Mouse (Mus musculus): ENCODE results near the gene Ndufa11. TPM values are rescaled to one million over a fixed set of nuclear protein-coding genes. Genes with fewer than 3 reads are reported as not detected.

The Ndufa11 gene
- polyA plus RNA-seq, 1 experiment, result 114 TPM

DNA sequence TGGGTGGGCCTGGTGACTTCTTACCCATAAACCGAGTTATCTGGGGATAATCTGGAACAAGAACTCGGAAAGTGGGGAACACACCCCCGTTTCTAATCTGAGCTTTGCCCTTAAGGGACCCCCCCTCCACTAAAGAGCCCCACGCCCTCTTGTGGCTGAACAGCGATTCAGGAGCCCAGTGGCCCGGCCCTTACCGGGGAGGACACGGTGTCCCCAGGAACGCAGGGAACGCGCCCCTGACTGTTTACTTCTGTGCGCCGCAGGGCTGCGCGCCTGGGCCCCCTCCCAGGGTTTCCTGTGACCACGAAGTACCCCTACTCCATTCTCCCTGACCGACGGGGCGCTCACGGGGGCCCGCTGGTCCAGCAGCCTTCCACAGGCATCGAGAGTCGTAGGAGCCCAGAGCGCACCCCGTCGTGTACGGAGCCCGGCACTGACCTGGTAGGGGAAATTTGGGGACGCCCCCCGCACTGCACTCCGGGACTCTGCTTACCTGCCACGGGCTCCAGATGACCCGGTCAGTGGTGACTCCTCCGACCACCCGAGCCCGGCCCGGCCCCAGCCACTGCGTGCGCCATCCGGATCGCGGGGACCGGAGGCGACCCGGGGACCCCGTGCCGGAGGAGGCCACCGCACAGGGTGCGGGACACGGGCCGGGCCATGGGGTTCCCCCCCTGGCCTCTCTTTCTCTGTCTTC lies 39.3 kb downstream of the Ndufa11 start:
- H3K4me1 ChIP-seq (ENCODE audit: control insufficient read depth, insufficient read depth, low read length), result no peaks in the 10 kb centered on the region
- H3K27ac ChIP-seq (ENCODE audit: insufficient read depth, low read length), result no peak overlapping the region
- TF ChIP-seq POLR2A (IDR thresholded peaks at IDR 0.05; ENCODE audit: low read depth, low read length) (no peak), CTCF (IDR thresholded peaks at IDR 0.05; ENCODE audit: borderline replicate concordance, insufficient read depth, low read length) (no peak)
- 0 out of 2 replicates have a peak overlapping the region, but pooled peaks have one; percentile 3 for H3K4me3 ChIP-seq (ENCODE audit: insufficient read depth, low read length)

GRCm38 (mm10) chr17:56757416-56758123 lies 40.0 kb downstream of the Ndufa11 start, which contains the start of gene Nrtn:
Gene Nrtn (minus strand): TSS chr17:56757530.
- TF ChIP-seq POLR2A (IDR thresholded peaks at IDR 0.05; ENCODE audit: low read depth, low read length) (peak; percentile 46), CTCF (IDR thresholded peaks at IDR 0.05; ENCODE audit: borderline replicate concordance, insufficient read depth, low read length) (no peak)
- Histone ChIP-seq H3K4me3 (ENCODE audit: insufficient read depth, low read length) (0 out of 2 replicates have a peak within 1 kb of the TSS, but pooled peaks have one; percentile 3), H3K27ac (ENCODE audit: insufficient read depth, low read length) (no peak within 1 kb of the TSS), H3K4me1 (ENCODE audit: control insufficient read depth, insufficient read depth, low read length) (no peaks in the 10 kb centered on the region; the same call in 1 of the 2 replicates)

GRCm38 (mm10) chr17:56758132-56758531 lies 40.6 kb downstream of the Ndufa11 start:
- Histone ChIP-seq H3K4me1 (ENCODE audit: control insufficient read depth, insufficient read depth, low read length) (no peaks in the 10 kb centered on the region; the same call in 1 of the 2 replicates), H3K27ac (ENCODE audit: insufficient read depth, low read length) (no peak overlapping the region), H3K4me3 (ENCODE audit: insufficient read depth, low read length) (no peak overlapping the region)
- no peak for TF ChIP-seq CTCF (IDR thresholded peaks at IDR 0.05; ENCODE audit: borderline replicate concordance, insufficient read depth, low read length)
- TF ChIP-seq POLR2A (IDR thresholded peaks at IDR 0.05; ENCODE audit: low read depth, low read length), result no peak

DNA sequence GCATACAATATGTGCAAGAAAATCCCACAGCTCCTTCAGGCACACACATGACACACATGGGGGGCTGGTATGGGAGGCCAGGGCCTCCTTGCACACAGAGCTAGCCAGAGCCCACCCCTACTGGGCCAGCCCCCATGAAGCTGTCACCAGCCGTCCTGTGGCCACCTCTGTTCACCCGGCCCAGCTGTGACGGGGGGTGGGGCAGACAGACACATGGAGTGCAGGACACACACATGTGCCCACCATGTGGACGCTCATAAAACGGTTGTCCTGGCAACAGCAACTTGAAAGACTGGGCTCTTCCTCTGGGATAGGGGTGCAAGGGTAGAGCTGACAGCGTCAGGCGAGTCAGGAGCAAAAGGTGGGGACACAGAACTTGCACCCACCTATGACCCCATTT lies 41.7 kb downstream of the Ndufa11 start:
- TF ChIP-seq CTCF (IDR thresholded peaks at IDR 0.05; ENCODE audit: borderline replicate concordance, insufficient read depth, low read length) (no peak), POLR2A (IDR thresholded peaks at IDR 0.05; ENCODE audit: low read depth, low read length) (no peak)
- no peaks in the 10 kb centered on the region; the same call in 1 of the 2 replicates for H3K4me1 ChIP-seq (ENCODE audit: control insufficient read depth, insufficient read depth, low read length)
- no peak overlapping the region for H3K27ac ChIP-seq (ENCODE audit: insufficient read depth, low read length)
- H3K4me3 ChIP-seq (ENCODE audit: insufficient read depth, low read length), result no peak overlapping the region

DNA sequence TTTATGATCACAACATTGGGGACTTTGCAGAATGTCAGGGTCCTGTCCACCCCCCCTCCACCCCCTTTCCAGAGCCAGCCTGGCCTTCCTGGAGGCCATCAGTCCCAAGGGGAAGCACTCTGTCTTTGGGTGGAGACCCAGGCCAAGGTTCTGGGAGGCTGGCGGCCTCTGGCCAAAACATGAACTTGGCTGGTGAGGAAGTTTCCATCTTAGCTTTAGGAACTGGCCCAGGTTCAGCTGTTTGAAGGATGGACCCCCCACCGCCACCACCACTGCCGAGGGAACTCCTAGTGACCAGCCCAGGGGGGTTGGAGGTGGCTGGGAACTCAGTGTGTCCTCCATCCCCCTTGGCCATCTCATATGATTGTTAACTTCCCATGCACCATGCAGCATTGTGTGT lies 43.5 kb downstream of the Ndufa11 start:
- Histone ChIP-seq H3K27ac (ENCODE audit: insufficient read depth, low read length) (no peak overlapping the region), H3K4me3 (ENCODE audit: insufficient read depth, low read length) (no peak overlapping the region), H3K4me1 (ENCODE audit: control insufficient read depth, insufficient read depth, low read length) (no peaks in the 10 kb centered on the region; the same call in 1 of the 2 replicates)
- TF ChIP-seq CTCF (IDR thresholded peaks at IDR 0.05; ENCODE audit: borderline replicate concordance, insufficient read depth, low read length) (no peak), POLR2A (IDR thresholded peaks at IDR 0.05; ENCODE audit: low read depth, low read length) (no peak)

GRCm38 (mm10) chr17:56761991-56762410 lies 44.4 kb downstream of the Ndufa11 start:
- Histone ChIP-seq H3K27ac (ENCODE audit: insufficient read depth, low read length) (no peak overlapping the region), H3K4me3 (ENCODE audit: insufficient read depth, low read length) (peak overlapping the region; percentile 29), H3K4me1 (ENCODE audit: control insufficient read depth, insufficient read depth, low read length) (no peaks in the 10 kb centered on the region; the same call in 1 of the 2 replicates)
- peak; percentile 70 for TF ChIP-seq POLR2A (IDR thresholded peaks at IDR 0.05; ENCODE audit: low read depth, low read length)
- no peak for TF ChIP-seq CTCF (IDR thresholded peaks at IDR 0.05; ENCODE audit: borderline replicate concordance, insufficient read depth, low read length)

DNA sequence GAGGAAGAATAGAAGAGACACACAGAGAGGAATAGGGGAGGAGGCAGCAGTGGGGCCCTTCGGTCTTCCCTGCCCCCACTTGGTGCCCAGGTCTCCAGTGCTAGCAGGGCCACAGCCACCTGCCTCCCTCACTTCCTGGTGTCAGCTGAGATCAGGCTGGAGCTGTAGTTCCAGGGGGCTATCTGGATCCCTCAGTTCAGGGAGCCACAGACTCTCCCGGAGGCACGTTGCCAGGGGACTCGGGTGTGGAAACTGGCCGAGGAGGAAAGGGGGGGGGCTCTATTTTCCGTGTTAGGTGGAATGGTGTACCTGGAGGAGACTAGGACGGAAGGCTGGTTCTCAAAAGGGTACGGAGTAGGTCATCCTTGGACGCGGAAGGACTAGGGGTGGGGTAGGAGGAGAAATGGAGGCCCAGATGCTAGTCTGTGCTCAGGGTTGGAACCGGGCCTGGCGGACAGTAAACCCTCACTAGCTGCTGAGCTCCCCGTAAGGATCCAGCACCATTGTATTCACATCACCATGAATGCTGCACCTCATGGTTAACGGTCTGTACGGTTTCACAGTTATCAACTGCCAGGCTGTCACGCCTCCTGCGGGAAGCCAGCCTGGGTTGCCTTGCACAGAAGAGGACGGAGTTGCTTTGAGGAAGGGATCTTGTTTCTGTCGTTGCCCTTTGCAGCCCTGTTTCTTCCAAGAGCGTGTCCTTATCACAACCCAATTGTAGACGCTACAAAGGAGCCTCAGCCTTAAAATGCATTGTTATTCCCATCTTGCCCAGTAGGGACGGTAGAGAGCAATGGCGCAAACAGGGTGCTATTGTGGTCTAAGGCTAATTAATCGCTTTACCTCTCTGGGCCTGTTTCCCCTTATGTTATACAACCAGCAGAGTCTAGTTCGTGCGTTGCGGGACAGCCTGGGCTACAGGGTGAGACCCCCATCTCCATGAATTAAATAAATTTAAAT lies 45.5 kb downstream of the Ndufa11 start:
- Histone ChIP-seq H3K27ac (ENCODE audit: insufficient read depth, low read length) (no peak overlapping the region), H3K4me1 (ENCODE audit: control insufficient read depth, insufficient read depth, low read length) (no peaks in the 10 kb centered on the region; the same call in 1 of the 2 replicates), H3K4me3 (ENCODE audit: insufficient read depth, low read length) (no peak overlapping the region)
- TF ChIP-seq CTCF (IDR thresholded peaks at IDR 0.05; ENCODE audit: borderline replicate concordance, insufficient read depth, low read length), result peak; percentile 63; the same call in 1 of the 2 replicates
- no peak for TF ChIP-seq POLR2A (IDR thresholded peaks at IDR 0.05; ENCODE audit: low read depth, low read length)

DNA sequence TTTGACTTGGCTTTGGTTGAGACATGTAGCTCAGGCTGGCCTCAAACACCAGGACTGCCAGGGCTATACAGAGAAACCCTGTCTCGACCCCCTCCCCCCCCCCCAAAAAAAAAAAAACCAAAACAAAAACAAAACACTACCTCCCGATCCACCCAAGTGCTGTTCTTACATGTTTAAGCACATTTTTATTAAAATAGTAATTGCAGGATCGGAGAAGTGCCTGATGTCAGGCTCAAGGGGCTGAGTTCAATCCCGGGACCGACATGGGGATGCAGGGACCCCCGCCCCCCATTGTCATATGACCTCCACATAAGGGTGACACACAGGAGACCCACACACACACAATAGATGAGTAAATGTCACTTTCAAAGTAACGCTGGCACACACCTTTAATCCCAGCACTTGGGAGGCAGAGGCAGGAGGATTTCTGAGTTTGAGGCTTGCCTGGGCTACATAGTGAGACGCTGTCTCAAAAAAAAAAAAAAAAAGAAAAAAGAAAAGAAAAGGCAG lies 46.2 kb downstream of the Ndufa11 start:
- no peak for TF ChIP-seq CTCF (IDR thresholded peaks at IDR 0.05; ENCODE audit: borderline replicate concordance, insufficient read depth, low read length)
- TF ChIP-seq POLR2A (IDR thresholded peaks at IDR 0.05; ENCODE audit: low read depth, low read length), result no peak
- Histone ChIP-seq H3K4me1 (ENCODE audit: control insufficient read depth, insufficient read depth, low read length) (no peaks in the 10 kb centered on the region; the same call in 1 of the 2 replicates), H3K27ac (ENCODE audit: insufficient read depth, low read length) (no peak overlapping the region), H3K4me3 (ENCODE audit: insufficient read depth, low read length) (peak overlapping the region; percentile 81; the same call in 1 of the 2 replicates)

All from embryonic fibroblast, embryonic 13.5 days (primary cell).